Mouse (Mus musculus): ENCODE measurements around the gene Pradc1.

The Pradc1 gene

DNA sequence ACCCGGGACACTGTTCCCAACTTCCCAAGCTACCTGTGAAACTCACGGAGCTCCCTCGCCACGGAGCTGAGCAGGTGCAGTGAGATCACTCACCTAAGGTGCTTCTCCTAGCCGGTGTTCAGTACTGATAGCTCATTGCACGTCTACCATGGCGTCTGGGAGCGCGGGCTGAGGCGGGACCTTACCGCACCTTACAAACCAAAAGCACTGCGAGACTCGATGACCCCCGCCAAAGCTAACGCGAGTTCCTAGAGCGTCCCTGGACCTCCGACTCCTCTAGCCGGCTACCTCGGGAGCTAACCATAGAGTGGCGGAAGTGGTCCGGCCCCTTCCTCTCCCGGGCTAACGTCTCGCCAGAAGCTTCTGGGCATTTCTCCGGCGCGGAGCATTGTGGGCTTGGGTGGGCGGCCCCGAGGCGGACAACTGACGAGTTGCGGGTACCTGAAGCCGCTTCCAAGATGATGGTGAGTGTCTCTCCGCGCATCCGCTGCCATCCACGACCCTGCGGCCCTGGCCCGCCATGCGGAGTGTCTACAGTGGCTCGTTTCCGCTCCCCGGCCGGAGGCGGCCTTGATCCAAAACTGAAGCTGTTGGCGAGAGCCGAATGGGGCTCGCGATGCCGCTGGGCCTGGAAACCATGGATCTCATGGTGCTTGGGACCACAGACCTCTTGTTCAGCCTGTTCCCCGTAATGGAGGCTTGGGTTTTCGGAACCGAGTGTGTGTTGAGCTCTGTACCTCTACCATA is at the start of gene Pradc1:
Gene Pradc1 (minus strand): TSS at position 307 of the 747 bp plus-strand sequence.
- DNase-seq = peak; percentile 99

DNA sequence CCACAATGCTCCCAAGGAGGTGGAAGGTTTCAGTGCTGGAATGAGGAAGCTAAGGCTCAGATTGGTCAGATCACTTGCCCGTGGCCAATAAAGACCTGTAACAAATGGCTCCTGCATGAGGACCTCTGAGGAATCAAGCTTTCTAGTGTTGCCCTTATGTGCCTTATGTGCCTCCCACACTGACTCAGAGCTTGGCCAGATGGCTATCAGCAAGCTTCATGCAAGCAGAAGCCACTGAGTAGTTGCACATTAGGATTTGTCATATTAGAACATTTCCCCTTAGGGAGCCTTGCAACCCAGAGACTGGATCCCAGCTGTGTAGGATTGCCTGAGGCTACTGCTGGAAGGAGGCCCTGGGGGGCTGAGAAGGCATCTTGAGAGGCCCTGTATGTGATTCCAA is 48.6 kb upstream of the Pradc1 start:
- DNase-seq = no peak

DNA sequence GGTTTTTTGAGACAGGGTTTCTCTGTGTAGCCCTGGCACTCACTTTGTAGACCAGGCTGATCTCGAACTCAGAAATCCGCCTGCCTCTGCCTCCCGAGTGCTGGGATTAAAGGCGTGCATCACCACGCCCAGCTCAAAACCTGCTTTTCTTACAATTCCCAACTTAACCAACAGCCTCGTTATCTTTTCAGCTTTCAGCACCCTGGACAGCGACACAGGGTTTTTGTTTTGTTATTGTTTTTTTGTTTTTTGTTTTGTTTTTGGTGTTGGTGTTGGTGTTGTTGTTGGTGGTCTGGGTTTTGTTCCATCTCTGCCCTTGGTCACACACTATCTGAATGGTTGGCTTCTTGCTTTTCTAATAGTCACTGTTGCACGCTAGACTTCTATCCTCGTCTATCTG is 46.4 kb upstream of the Pradc1 start:
- peak; percentile 57 for DNase-seq

- no peak for DNase-seq
These were observed 45.2 kb upstream of the Pradc1 start for GRCm38 (mm10) chr6:85496976-85497375.

DNA sequence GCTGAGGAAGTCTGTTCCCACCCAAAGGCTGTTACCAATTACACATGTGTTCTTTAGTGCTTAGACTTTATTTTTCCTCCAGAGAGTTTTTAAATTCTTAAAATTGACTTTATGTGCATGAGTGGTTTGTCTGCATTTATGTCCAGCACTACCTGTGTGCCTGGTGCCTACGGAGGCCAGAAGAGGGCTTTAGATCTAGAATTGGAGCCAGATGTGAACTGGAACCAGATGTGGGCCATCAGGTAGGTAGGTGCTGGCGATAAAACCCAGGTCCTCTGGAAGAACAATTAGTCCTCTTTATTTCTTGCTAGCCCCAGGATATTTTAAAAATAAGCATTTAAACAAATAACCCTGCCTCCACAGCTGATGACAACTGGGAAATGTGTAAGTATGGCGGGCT is 39.8 kb upstream of the Pradc1 start:
- no peak for DNase-seq

DNA sequence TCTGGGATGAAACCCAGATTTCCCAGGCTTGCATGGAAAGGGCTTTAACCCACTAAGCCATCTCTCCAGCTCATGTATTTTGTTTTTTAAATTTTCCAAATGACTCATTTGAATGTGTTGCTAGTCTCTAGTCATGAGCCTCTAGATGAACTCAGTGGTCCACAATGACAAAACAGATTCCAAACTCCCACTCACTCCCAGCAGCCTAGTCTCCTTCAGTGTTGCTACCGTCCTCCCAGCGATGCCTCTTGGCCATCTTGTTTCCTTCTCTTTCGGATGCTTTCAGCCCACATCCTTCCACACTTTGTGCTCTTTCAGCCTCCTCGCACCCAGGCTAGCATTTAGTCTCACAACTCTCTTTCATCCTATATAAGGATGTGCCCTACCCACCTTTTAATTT is 38.5 kb upstream of the Pradc1 start:
- no peak for DNase-seq

DNA sequence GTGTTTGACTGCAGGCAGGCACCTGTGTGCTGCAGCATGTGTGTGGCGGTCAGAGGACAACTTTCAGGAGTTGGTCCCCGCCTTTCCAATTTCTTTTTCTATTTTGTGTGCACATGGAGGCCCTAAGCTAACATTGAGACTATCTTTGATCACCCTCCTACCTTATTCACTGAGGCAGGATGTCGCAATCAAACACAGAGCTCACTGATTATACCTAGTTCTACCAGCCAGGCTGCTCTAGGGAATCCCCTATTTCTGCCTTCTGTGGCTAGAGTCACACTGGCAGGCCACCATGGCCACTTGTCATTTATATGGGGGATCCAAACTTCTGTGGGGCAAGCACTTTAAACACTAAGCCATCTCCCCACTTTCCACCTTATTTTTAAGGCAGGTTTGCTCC is 37.9 kb upstream of the Pradc1 start:
- DNase-seq = no peak

DNA sequence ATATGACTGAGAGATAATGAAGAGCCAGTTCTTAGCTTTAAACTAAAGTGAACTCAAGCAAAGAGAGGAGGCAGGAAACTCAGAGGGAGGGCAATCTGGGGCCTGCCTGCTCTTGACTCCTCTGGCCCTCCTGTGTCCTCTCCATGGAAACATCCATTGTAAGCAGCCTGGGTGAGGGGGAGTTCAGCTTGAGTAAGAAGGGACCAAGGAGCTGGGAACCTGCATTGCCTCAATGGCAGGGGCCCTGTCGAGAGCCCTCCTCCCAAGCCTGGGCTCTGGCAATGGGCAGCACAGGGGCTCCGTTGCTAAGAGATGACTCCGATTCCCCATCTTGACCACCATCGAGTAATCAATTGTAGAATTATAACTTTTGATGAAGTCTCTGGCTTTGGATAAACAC is 36.7 kb upstream of the Pradc1 start:
- no peak for DNase-seq

- no peak for DNase-seq
These were observed 34.0 kb upstream of the Pradc1 start for GRCm38 (mm10) chr6:85485738-85486137.

- DNase-seq = no peak
These were observed 32.3 kb upstream of the Pradc1 start for GRCm38 (mm10) chr6:85483843-85484721.

GRCm38 (mm10) chr6:85480685-85481084 is 28.9 kb upstream of the Pradc1 start:
- DNase-seq = peak; percentile 32

DNA sequence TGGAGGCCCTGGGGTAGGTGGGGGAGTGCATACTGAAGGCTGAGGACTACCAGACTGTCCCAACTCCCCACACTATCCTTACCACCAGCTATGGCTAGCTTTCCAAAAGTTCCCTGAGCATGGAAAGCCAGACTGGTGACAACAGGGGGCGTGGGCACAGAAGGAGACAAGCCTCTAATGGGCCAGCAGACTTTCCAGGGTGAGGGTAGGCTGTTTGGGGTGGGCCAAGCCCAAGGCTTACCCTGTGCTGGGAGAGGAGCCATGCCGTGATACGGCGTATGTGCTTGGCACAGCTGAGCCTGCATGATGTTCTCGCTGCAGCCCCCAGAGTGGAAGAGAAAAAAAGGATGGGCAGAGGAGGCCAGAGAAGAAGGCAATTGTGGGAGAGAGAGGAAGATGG is 28.2 kb upstream of the Pradc1 start:
- no peak for DNase-seq

DNA sequence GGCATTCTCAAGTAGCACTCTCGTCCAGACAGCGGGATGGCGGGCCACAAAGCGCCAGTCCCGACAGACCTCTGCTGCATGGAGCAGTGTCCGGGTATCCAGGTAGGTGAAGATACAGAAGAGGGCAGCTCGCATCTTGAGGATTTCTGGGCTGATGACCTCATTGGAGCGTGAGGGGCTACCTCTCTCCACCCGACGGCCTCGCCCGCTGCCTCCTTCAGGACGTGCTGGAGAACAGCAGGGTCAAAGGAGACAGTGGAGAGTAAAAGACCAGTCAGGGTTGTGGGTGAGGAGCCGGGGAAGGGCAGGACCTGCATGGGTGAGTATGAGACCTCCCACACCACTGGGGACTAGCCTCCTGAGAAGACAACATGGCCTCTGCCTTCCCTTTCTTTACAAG is 26.6 kb upstream of the Pradc1 start:
- no peak for DNase-seq

DNA sequence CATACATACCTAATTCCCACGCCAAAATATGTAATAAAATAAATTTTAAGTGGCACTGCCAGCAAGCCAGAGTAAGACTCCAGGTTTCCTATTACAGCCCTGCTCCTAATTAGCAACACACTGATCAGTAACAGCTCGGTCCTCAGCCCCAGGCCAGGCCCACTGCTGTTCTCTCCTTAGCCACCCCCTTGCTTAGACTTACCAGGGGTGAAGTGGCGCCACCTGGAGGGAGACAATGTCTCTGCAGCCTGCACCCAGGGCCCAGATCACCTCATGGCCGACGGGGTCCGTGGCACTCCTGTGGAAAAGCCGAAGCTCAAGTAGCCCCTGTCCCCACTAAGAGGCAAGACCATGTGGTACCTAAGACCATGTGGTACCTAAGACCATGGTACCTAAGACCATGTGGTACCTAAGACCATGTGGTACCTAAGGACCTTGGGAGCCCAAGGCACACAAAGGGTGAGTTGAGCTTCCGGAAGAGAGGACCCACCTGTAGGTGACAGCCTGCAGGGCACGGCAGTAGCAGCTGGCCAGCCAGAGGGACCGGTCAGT is 25.7 kb upstream of the Pradc1 start:
- DNase-seq = peak; percentile 33

- DNase-seq = no peak
These were observed 23.8 kb upstream of the Pradc1 start for GRCm38 (mm10) chr6:85475581-85475980.

DNA sequence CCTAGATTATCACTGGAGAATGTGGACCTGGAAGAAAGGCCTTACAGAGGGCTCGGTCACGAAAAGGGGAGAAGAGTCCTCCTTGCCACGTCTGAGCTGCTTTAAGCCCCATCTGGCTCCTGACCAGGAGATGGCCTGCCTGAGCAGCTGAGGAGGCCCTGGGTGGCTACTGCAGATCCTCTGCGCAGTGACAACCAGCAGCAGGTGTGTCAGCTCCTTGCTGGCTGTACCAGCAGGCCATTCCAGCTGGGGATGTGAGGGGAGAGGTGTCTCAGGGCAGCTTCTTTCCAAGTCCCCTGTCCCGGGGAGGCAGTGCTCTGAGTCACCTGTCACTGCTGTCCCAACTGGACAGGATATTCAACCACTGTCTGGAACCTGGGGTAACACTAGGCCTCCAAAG is 20.8 kb upstream of the Pradc1 start:
- no peak for DNase-seq

- peak; percentile 36 for DNase-seq
These were observed 20.2 kb upstream of the Pradc1 start for GRCm38 (mm10) chr6:85471962-85472361.

DNA sequence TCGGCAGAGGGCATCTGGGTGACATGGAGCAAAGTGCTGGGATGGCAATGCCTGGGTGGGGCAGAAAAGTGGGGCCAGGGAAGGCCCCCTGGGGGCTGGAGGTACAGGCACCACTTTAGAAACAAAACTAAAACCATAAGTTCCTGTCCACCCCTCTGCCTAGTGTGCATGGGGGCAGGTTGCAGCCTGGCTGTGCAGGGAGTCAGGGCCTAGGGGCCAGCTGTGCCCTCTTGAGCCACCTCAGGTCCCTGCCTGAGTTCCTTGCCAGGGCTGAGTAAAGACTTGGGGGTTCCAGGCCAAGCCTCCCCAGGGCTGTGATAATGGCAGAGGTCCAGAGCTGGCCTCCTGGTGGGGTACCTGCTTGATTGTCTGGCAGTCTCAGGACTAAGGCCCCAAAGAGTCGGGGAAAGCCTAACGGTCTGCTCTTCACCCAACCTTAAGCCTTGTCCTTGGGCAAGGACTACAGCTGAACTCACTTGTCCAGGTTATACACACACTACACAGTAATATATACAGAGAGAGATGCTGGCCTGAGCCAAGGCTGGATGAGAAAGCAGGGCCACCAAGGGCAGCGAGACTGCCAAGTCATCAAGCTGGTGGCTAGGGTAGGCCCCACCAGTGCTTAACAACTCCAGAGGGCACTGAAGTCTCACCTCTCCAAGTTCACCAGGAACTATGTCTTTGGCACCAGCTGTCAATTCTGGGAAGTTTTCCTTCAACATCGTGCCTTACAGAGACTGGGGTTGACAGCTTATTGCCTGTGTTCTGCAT is 18.1 kb upstream of the Pradc1 start:
- DNase-seq = no peak

DNA sequence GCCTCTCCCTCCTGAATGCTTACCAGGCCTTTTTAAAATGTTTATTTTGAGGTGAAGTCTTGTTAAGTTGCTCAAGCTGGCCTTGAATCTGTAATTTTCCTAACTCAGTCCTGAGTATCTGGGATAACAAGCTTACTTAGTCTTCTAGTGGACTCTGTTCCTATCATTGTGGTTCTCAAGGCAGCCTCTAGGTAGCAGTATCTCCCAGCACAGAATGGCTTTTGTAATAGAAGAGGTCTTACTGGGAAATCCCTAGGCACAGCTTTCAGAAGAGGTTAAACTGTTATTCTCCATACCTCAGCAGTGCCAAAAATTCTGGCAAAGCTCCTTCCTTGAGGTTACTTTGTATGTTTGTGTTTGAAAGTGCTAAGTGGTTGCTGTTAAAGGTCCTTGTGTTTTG is 13.6 kb upstream of the Pradc1 start:
- no peak for DNase-seq

GRCm38 (mm10) chr6:85459621-85460020 is 7.9 kb upstream of the Pradc1 start:
- no peak for DNase-seq

GRCm38 (mm10) chr6:85452816-85453215 is 1.0 kb upstream of the Pradc1 start:
- DNase-seq = no peak

DNA sequence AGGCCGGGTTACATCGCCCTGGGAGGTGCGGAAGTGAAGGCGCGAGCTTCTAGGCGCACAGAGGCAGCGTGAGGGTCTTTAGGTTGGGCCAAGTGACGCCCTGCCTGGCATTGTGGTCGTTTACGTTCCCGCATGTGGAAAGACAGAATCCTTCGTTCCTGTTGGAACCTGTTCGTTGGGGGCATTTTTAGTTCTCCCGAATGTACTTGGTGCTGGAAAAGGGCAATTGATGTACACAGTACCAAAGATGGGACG is 568 bp upstream of the Pradc1 start:
- DNase-seq = no peak

All from kidney, postnatal 10 days (tissue).